Mouse (Mus musculus) embryo, embryonic 10.5 days (tissue): Measurements from ENCODE around the gene Pdk2.

Experiments
- DNase-seq: peaks from one replicate; pipeline ENCODE4 v3.0.0-alpha.2; 2015; ENCODE audit warnings: low spot score

Gene Pdk2

DNA sequence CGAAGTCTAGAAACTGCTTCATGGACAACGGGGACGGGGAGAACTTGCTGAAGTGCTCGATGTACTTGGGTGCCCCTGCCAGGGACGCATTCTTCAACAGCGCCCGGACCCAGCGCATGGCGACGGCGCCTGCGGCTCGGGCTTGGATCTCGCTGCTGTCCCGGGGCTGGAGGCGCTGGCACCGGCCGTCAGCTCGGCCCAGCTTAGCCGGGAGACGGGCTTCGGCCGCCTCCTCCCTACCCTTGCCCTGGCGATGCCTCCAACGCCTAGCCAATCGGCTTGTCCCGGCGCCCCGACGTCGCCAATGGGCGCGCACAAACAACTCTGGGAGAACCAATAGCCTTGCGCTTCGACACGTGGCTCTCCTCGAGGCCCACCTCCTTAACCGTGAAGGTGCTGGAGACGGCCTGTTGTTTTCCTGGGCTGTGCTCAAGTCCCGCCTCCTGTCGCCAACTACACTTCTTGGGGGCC, at the start of gene Pdk2:
Pdk2 (minus strand) TSS at position 216 of the 471 bp plus-strand sequence.
- peak; percentile 98 for DNase-seq

DNA sequence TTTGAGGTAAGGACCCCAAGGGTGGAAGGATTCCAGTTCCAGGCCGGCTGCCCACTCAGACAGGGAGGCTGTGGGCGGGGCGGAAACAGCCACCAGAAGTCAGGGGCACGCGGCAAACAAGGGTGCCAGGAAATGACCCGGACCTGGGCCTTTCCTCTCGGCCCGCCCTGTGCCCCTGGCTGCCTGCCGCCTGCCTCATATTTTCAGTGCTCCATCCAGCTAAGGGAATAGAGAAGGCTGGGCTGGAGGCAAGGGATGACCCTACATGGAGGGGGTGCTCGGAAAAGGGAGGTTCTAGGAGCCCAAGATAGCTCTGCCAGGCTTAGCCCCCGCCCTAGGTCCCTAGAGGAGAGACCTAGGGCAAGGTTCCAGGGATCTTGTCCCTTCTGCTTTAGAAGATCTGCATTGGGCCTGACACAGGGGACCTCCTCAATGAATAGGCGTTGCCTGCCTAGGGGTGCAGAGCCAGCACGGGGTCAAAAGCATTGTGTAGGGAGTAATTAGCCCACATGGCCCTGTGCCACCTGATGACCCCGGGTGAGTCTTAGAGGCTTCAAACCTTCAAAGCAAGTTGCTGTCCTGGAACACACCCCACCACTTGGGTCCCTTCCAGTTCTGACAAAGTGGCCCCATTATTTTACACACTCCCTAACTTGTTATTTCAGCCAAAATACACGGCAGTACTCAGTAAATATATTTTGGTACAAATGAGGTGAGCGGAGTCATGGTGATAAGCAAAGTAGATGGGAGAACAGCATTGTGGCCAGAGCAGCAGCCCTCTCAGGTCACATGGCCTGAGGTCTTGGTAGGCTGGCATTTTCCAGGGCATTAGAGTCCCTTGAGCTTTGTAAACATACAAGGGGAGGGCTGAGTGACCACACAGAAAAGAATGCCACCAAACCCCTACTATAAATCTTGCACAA, 48.0 kb upstream of the Pdk2 start:
- DNase-seq = no peak

DNA sequence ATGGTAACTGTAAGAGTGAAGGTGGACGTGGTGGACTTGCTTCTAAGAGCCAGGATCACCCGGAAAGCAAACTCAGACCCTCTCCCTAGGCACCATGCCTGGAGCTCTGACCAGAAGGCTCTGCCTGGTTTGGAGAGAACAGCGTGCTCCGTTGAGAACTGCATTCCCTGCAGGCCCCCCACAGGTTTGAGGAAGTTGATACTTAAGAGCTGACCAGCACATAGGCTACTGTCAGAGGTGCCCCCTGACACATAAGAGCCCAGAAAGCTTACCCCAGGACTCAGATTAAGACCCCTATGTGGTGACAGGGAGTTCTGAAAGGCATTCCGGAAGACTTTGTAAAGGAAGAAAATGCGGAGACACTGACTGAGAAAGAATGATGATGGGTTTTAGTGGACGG, 47.1 kb upstream of the Pdk2 start:
- DNase-seq = no peak

DNA sequence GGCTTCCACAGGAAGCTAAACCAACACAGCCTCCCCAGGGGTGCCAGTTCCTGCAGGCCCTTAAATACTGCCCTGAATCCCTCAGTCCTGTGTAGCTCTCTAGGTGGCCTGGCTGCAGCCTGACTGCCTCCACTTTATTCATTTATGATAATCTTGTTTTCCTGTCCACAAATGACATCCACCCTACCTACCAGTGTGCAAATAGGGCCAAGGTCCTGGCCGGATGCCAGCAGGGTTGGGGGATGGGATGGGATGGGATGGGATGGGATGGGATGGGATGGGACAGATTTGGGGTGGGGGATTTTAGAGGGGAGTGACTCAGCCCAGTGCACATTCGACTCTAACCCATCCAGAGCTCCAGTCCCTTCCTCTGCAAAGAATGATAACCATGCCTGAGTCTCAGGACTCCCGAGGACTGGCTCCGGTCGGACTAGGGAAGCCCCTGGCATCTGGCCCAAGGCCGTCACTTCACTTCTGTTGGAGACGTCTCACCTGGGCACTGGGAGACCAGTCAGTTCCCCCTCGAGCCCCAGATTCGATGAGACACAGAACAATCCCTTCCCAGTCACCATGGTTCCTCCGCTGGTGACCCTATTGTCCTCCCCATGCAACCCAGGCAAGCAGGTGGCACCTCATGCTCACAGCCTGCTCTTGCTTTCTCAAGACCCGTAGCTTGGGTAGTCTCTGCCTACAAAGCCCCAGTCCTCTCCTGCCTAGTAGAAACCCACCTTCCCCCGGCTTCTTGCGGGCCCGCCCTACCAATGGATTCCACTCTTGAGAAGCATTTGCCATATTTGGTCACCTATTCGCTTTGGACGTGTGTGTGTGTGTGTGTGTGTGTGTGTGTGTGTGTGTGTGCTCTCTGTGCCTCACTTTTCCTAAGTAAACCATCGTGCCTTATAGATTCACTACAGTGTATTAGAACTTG, 46.4 kb upstream of the Pdk2 start:
- DNase-seq = no peak

DNA sequence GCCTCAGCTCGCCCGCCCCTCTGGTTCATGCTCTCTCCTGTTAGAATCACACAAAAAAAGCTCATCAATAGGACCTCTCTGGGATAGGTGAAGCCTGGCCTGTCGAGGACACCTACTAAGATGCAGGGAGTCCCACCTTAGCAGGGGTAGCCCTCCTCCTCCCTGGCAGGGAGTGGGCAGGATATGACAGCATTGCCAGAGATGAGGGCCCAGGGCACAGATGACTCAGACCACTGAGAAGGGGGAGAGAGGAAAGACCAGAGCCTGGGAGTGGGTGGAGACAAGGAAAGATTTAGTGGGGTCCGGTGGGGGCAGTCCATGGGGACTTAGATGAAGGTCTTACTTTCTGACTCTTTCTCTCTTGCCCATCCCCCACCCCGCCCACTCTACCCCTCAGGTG, 45.1 kb upstream of the Pdk2 start:
- DNase-seq = no peak

DNA sequence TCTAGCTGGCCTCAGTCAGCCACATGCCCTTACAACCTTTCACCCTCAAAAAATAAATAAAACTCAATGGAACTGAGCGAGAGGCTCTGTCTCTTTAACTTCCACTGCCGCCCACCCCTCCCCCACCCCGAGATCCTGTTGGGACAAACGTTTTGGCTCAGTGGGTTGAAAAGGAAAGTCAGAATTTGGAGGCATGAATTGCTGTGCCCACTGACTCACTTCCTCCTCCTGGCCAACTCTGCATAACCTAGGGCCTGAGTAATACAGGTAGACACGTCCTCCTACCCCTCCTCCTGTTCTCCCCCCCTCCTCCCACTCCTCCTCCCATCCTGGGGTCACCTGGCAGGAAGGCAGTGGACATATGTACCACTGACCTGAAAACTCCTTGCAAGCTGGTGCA, 44.6 kb upstream of the Pdk2 start:
- no peak for DNase-seq

DNA sequence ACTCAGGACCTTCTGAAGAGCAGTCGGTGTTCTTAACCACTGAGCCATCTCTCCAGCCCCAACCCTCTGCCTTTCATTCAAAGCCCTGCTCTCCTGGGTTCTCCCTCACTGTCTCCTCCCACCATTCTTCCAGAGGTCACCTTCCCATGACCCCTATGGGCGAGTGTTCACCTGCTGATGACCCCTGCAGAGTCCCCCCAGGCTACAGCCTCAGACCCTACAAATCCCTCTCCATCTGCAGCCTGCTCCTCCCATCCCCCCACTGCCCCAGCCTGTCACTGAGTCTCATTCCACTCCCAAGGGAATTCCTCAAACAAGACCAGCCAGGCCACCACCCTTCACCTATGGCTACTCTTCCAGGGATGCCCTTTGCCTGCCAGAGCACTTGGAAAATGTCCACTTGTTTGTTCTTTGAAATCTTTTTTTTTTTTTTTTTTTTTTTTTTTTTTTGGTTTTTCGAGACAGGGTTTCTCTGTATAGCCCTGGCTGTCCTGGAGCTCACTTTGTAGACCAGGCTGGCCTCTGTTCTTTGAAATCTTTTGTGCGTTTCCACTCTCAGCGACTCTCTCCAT, 43.7 kb upstream of the Pdk2 start:
- DNase-seq = peak; percentile 63

DNA sequence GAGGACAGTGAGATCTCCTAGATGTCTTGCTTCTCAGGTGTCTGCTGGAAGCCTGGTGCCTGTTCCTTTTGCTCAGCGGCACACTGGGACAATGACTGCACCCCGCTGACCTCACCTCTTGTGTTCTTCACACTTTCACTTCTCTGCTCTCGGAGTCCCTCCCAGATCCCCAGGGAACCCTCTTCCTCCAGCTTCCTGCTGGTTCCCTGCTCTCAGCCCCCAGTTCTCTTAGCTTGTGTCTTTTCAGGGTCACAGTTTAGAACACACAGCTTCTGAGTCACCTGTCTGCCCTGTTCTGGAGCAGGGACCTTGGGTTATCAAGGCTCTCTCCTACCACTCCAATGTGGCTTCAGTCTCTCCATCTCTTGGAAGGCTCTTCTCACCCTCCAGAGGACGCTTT, 43.0 kb upstream of the Pdk2 start:
- DNase-seq = no peak

DNA sequence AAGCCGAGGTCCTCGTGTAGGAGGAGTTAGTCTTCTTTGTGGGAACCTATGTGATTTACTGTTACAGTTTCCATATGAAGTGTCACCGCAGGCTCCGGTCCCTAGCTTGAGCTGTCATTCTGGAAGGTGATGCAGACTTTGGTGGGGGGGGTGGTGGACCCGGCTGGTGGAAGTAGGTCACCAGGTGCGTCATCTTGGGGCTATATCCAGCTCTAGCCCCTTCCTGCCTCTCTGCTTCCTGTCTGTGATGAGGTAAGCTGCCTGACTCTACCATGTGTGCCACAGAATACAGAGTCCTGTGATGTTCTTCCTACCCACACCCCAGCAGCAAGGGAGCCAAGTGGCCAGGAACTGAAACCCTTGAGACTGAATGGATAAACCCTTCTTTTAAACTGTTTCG, 41.7 kb upstream of the Pdk2 start:
- DNase-seq = no peak

DNA sequence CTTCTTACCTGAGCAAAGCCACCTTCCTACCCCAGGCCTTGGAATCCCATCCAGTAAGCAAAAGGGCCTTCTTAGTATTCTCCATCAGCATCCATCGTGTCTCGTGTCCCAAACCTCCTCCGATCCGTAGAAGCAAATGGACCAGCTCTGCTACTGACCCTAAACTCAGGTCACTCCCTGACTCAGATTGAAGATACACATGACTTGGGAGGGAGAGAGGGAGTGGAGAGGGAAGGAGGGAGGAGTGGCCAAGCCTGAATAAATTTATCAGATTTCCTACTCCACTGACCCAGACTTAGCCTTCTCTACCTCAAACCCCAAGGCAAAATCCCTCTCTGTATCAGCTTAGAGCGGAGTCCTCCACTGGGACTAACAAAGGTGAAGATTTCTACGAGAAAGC, 39.6 kb upstream of the Pdk2 start:
- no peak for DNase-seq

DNA sequence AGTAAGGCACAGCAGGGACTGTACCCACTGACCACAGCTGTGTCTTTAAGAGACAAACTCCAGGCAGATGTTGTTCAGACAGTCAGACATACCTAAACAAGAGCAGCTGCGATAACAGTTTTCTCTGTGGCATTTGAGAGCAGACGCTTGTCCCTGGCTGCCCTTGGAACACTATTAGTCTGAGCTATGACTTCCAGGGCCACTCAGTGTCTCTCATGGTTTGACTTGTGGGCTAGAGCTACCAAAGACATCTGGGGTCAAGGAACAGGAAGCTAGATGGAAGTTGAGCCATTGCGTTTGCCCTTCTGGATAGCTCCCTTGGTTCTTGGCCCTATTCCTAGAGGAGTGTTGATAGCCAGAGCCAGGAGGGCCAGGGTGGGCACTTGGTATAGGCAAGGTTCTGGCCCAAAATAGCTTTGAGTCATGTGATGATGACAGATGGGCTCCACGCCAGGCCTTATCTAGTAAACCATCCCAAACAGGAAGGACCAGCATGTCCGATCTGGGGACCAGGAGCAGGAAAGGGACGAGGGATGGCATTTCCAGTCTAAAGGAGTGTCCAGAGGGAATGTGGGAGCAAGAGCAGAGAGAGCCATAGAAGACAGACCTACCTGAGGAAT, 38.2 kb upstream of the Pdk2 start:
- no peak for DNase-seq

DNA sequence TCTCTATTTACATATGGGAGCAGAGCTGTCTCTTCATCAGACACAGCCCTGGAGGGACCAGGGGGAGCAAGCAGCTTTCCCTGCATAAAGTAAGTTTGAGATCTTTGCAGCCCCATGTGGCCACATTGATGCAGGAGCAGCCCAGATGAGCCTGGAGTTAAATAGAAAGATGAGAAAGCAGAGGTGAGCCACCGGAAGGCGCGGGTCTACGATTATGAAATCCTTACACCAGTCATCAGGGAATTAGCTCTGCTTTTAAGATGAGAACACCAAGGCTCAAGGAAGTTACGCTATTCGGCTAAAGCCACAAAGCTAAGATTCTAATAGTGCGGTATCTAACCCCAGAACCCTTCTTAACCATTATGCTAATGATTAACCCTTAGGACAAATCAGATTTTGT, 36.8 kb upstream of the Pdk2 start:
- DNase-seq = no peak

DNA sequence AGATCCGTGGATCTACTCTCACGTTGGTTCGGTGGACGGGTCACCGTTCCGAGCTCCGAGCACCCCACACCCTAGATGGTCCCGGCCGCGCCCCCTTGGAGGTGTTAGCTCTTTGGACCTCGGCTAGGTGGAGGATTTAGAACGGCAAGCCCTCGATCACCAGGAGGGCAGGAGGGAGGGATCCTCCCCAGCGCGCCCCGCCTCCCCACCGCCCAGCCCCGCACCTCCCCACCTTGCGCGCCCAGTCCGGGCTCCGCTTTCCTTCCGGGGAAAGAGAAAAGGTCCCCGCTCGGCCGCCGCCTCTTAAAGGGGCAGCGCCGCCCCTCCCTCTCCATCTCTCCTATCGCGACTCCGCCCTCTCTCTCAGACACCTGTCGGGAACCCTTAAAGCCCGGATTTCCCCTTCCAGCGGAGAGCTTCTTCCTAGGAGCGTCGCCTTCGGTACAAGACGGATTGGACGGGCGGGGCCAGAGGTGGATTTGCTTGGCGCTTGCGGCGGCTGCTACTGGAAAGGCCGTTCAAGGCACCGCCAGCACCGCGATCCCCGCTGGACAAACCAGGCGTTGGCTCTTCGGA, 35.5 kb upstream of the Pdk2 start, which contains the start of gene Itga3:
Itga3 (minus strand) TSS at position 266 of the 576 bp plus-strand sequence.
- peak; percentile 76 for DNase-seq

DNA sequence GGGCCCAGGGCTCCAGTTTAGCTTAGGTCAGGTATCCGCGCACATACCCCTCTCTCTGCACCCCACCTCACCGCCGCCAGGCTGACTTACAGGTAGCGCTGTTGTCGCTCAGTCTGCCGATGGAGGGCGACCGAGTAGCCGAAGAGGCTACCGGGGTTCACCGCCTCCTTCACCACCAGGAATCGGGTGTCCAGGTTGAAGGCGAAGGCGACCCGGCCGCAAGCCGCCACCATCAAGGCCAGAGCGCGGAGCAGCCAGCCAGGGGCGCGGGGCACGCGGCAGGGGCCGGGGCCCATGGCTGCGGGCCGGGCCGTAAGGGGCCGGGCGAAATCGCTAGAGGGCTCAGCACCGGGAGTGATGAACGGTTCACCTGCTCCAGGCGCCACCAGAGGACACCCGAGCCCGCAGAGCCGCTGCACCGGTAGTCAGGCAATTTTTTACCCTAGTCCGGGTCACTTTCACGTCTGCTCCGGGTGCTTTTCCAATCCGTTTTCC, 34.9 kb upstream of the Pdk2 start:
- peak; percentile 66 for DNase-seq

DNA sequence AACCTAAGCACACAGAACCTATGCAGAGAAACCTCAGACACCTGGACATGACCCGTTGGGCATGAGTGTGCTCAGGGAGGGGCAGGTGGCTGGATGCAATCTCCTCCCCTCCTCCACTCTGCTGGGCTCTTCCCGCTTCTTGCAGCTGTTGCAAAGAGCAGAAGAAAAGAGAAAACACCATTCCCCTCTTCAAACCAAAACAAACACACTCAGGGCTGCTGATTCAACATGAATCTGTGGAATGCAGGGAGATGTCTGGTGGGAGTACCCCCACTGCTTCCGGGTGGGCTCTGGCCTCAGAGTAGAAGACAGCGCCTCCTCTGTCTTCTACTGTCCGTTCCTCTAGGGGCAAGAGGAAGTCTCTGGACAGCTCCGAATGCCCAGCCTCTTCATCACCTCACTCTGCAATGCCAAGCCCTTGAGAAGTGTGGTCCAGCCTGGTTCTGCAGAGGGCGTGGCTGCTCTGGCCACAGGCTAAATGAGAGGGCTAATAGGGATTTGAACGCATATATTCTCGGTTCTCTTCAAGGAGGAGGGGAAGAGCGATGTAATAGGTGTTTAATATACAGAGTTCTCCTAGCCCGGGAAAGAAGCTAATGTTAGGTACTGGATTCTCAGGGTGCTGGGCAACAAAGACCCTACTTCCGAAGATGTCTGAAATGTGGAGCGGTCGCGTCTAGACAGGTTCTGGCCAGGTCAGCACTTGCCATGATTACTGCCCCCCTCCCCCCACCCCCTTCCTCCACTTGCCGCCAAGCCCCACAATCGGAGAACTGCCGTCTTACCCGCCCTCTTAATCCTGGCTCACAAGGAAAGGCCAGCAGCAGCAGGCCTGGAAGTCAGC, 34.3 kb upstream of the Pdk2 start:
- peak; percentile 59 for DNase-seq

DNA sequence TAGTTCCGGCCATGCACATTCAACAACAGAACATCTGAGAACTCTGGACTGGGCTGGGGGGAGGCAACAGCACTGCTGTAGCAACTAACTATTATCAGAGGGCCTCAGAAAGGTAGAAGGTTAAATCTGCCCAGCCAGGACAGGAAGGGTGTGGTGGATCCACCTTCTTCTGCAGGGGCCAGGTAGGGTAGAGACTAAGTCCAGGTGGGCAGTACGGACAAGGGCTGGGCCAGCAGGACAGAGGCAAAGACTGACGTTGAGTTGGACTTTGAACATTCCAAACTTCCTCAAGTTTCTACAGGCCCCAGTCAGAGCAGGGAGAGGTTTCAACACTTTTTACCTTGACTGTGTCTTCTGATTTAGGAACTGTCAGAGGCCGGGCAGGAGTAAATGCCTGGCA, 33.5 kb upstream of the Pdk2 start:
- no peak for DNase-seq

DNA sequence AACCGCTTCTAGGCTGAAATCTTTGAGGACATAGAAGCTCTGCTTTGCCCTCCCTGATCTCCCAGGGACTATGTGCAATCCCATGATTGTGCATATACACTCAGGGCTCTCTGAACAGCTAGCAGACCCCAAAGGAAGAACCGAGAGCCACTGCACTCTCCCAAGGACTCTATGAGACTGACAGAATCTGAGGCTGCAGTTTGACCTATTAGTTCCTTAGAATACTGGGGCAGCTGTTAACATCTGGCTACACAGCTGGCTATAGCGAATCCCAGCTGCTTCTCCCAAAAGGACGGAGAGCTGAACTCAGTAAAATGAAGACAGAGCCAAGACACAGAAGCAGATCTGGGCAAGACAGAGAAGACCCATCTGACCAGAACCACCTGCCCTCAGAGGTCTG, 32.7 kb upstream of the Pdk2 start:
- DNase-seq = no peak

DNA sequence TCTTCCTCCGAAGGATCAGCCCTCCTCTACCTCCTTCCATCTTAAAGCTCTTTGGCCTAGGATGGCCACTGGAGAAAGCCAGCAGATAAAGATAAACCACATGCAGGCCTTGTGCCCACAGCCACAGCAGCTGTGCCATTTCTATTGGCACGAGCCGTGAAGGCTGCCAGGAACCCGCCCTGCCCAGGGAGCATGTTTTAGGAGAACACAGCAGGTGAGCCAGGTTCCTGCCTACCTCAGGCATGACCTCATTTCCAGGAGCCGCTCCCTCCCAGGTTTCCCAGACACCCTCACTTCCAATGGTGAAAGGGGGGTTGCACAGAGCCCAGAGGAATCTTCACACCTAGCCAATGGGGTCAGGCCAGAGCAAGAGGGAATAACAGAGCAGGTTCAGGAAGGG, 31.6 kb upstream of the Pdk2 start:
- DNase-seq = no peak

DNA sequence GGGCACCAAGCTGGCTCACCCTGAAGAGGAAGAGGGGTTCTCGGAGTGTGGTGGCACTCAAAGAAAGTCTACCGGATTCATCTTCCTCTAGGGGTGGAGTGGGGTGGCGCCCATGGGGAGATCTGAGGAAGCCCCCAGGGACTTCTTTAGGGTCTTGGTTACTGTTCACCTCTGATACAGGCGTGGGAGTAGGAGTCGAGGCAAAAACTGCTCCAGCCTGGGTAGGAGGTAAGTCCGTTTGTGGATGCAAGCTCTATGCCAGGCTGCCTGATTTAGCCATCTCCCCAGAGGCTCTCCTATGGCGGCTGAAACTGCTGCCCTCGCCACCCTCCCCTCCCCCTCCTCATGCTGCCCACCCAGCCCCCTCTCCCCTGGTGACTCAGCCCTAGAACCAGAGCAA, 31.0 kb upstream of the Pdk2 start:
- no peak for DNase-seq

DNA sequence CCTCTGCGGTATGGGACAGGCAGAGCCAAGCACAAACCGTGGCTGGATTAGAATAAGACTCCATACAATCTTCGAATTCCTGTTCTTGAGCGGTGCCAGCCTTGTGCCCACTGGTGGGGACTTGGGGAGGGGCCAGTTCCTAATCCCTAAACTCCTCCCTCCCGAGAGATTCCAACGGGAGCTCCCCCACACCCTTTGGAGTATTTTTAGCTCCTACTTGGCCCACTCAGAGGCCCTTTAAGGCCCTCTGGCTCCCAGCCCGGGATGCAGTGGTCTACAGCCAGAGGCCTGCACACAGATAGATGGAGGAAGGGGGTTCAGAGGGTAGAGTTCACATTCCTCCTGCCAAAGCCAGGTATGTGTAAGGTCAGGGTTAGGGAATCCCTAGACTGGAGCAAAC, 30.1 kb upstream of the Pdk2 start:
- no peak for DNase-seq
